Mouse (Mus musculus): ENCODE measurements at regions not wholly inside any gene's neighbourhood (a gene's known extent, or its start where the extent isn't known, plus 50 kb on each side); places are given as distances from the start of the nearest gene placed in this dataset.

GRCm38 (mm10) chr15:16404077-16404476 is 324.5 kb upstream of the Cdh9 start:
- no peak for DNase-seq (ENCODE audit: low spot score)

- DNase-seq (ENCODE audit: low spot score): no peak
These were observed 322.4 kb upstream of the Cdh9 start for GRCm38 (mm10) chr15:16406203-16406602.

- DNase-seq (ENCODE audit: low spot score): no peak
These were observed 316.9 kb upstream of the Cdh9 start for GRCm38 (mm10) chr15:16411686-16412085.

GRCm38 (mm10) chr15:16417719-16418118 is 310.8 kb upstream of the Cdh9 start:
- no peak for DNase-seq (ENCODE audit: low spot score)

- DNase-seq (ENCODE audit: low spot score): no peak
These were observed 305.5 kb upstream of the Cdh9 start for GRCm38 (mm10) chr15:16423019-16423418.

GRCm38 (mm10) chr15:16446631-16447030 is 281.9 kb upstream of the Cdh9 start:
- DNase-seq (ENCODE audit: low spot score): no peak

GRCm38 (mm10) chr15:16491238-16491637 is 237.3 kb upstream of the Cdh9 start:
- no peak for DNase-seq (ENCODE audit: low spot score)

GRCm38 (mm10) chr15:16492871-16493270 is 235.7 kb upstream of the Cdh9 start:
- no peak for DNase-seq (ENCODE audit: low spot score)

- DNase-seq (ENCODE audit: low spot score): no peak
These were observed 208.0 kb upstream of the Cdh9 start for GRCm38 (mm10) chr15:16520556-16520955.

- no peak for DNase-seq (ENCODE audit: low spot score)
These were observed 196.0 kb upstream of the Cdh9 start for GRCm38 (mm10) chr15:16532587-16532986.

- DNase-seq (ENCODE audit: low spot score): no peak
These were observed 187.3 kb upstream of the Cdh9 start for GRCm38 (mm10) chr15:16541226-16541625.

- no peak for DNase-seq (ENCODE audit: low spot score)
These were observed 173.4 kb upstream of the Cdh9 start for GRCm38 (mm10) chr15:16555173-16555572.

GRCm38 (mm10) chr15:16556338-16556737 is 172.2 kb upstream of the Cdh9 start:
- DNase-seq (ENCODE audit: low spot score): no peak

- no peak for DNase-seq (ENCODE audit: low spot score)
These were observed 162.3 kb upstream of the Cdh9 start for GRCm38 (mm10) chr15:16566155-16566732.

- no peak for DNase-seq (ENCODE audit: low spot score)
These were observed 161.8 kb upstream of the Cdh9 start for GRCm38 (mm10) chr15:16566799-16567198.

GRCm38 (mm10) chr15:16616812-16617211 is 111.7 kb upstream of the Cdh9 start:
- DNase-seq (ENCODE audit: low spot score): no peak

GRCm38 (mm10) chr15:16629341-16630121 is 99.0 kb upstream of the Cdh9 start:
- DNase-seq (ENCODE audit: low spot score): no peak

- DNase-seq (ENCODE audit: low spot score): peak; percentile 62
These were observed 88.9 kb upstream of the Cdh9 start for GRCm38 (mm10) chr15:16639631-16640030.

GRCm38 (mm10) chr15:16652934-16653669 is 75.5 kb upstream of the Cdh9 start:
- DNase-seq (ENCODE audit: low spot score): peak; percentile 29

GRCm38 (mm10) chr15:16653690-16654089 is 74.9 kb upstream of the Cdh9 start:
- DNase-seq (ENCODE audit: low spot score): peak; percentile 16

GRCm38 (mm10) chr15:16661226-16661625 is 67.3 kb upstream of the Cdh9 start:
- DNase-seq (ENCODE audit: low spot score): no peak

All from retina, embryonic 14.5 days (tissue).